Mouse (Mus musculus) testis, adult 2 months (tissue): ENCODE data around the gene Slc25a29.

ENCODE experiments used
- CTCF ChIP-seq: fragments of 200-500 bp; IDR thresholded peaks from 2 replicates; pipeline ENCODE4 v1.5.1; 2012; ENCODE audit warnings: low read depth, mild to moderate bottlenecking, inconsistent platforms, low read length, moderate library complexity; ENCODE audit not compliant: control insufficient read depth, insufficient read depth, insufficient replicate concordance
- POLR2A ChIP-seq: fragments of 200-500 bp; IDR thresholded peaks from 2 replicates; pipeline ENCODE4 v1.6.1; 2012; ENCODE audit warnings: low read depth, mild to moderate bottlenecking, inconsistent platforms, low read length, moderate library complexity; ENCODE audit not compliant: control insufficient read depth

DNA sequence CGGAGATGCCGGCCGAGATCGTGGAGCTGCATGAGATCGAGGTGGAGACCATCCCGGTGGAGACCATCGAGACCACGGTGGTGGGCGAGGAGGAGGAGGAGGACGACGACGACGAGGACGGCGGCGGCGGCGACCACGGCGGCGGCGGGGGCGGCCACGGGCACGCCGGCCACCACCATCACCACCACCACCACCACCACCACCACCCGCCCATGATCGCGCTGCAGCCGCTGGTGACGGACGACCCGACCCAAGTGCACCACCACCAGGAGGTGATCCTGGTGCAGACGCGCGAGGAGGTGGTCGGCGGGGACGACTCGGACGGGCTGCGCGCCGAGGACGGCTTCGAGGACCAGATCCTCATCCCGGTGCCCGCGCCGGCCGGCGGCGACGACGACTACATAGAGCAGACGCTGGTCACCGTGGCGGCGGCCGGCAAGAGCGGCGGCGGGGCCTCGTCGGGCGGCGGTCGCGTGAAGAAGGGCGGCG, 42.2 kb downstream of the Slc25a29 start:
- no peak for TF ChIP-seq CTCF
- TF ChIP-seq POLR2A = no peak
